Mouse (Mus musculus): ENCODE data around the gene 1500009L16Rik.

1500009L16Rik gene

DNA sequence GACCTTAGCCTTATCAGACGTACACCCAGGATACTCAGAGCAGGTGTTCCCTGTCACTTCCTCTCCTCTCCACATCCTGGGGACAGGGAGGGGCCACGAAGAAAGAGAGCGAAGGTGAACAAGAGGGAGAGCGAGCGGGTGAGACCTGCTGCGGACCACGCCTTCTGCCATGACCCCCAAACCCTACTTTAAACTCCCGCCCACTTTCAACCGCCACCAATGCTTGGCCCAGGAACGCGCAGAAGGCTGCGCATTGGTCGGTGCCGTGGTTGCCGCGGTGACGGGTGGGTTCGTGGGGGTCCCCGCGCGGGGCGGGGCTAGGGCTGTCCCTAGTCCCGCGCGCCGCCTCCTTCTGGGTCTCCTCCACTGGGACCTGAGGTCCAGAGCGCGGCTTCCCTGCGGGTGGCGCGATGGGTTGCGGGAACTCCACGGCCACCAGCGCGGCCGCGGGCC lies at the start of gene 1500009L16Rik:
Gene 1500009L16Rik, plus strand, starts transcription at position 287 of the 453 bp plus-strand sequence.
- DNase-seq (ENCODE audit: low spot score), result peak; percentile 78

DNA sequence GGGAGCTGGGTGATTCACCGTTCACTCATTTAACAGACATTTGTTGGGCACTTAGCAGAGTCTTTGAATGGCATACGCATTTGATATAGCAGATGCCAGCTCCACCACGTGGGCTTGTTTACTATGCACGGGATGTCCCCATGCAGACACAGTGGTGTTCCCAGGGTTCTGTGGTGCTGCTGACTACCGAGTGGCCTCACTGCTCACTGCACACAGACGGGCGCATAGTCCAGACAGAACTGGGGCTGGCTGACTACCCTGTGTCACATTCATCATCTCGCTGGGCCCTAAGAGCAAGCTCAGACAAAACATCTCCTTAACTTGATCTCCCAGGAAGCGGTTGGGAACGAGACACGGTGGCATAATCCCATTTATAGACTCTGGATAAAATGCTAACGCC lies 41.3 kb upstream of the 1500009L16Rik start:
- no peak for DNase-seq (ENCODE audit: low spot score)

DNA sequence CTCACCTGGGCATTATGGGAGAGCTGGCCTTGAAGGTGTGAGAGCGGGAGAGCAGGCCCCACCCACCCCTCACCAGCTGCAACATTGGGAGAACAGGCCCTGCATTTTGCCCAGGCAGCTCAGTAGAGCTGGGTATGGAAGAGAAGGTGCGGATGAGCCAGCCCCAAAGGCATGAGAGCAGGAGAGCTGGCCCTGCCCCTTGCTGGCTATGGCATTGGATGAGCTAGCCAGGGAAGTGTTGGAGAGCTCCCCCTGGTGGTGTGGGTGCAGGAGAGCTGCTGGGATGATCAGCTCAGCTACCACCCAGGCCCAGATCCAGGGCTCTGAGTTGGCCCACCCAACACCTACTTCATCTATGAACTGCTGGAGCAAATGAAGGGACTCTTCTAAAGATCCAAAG lies 34.5 kb upstream of the 1500009L16Rik start:
- DNase-seq (ENCODE audit: low spot score), result no peak

DNA sequence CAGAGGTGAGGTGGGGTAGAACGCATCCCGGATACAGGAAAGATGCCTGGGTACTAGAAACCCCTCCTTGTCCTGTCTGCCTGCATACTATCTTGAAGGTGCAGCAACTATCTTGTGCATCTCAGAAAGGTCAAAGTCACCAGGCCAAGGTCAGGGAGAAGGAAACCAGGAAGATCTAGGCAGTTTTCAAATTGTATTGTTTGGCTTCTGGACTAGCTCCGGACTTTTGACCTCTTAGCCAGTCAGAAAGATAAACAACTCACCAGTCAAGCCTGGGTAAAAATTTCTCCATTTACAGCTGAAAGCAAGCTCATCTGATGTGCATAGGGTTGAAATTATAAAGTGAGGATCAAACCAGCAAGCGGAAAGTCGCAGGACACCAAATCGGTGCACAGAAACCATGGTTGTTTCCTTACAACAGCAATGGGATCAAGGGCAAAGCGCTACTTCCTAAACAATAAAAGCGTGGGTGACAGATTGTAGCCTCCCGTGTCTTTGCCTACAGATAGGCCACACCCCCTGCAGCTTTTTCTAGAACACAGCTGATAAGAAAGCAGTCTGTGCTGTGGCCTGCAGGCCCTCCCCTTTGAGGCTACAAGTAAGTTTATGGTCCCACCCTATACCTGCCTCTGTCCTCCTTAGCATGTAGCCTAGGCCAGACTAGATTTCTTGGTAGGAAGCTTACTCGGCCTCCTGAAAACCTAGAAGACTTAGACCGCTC lies 30.3 kb upstream of the 1500009L16Rik start:
- DNase-seq (ENCODE audit: low spot score), result no peak

DNA sequence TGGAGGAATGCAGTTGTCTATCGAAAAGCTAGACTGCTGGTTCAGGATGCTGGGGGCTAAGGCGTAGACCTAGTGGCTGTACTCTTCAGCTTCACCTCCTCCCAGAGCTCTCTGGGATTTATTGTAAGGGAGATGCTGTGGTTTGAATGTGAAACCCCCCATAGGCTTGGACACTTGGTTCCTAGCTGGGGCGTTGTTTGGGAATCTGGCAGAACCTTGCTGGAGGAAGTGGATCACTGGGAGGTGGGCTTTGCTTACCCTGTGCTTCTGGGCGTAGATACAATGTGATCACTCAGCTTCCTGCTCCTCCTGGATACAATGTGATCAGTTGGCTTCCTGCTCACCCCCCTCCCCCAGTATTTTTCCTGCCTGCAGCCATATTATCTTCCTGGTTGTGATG lies 26.4 kb upstream of the 1500009L16Rik start:
- DNase-seq (ENCODE audit: low spot score), result no peak

DNA sequence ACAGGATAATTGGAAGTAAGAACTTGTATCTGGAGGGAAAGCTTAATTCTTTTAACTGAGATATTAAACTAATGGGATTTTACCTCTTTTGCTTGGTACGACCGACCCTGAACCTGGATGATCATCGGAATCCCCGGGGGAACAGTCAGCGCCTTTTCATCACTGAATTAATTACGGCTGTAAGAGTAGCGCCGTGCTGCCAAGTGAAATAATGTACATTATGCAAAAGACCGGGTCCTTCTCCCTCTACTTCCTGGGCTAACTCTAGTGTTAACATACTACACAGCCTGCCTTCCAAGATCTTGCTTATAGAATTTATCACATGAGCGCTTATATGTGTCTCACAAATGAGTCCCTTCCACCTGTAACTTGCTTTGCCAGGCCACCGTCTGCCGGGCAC lies 16.0 kb upstream of the 1500009L16Rik start:
- no peak for DNase-seq (ENCODE audit: low spot score)

DNA sequence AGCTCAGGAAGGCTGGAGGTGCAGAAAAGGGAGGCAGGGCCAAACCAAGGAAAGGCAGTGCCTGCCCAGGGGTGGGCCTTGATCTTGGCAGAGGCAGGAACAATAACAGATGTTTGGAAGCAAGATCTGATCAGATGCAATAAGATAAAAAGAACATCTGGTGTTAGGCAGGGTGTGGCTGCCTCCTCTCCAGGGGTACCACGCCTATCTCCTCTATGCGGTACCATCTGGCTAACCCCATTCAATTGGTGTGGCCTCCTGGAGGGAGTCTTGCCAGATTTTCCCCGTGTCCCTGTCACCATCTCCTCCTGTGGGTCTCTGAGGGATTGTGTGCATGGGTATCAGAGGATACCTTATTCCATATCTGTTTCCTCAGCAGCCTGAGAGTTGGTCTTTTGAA lies 12.7 kb upstream of the 1500009L16Rik start:
- no peak for DNase-seq (ENCODE audit: low spot score)

DNA sequence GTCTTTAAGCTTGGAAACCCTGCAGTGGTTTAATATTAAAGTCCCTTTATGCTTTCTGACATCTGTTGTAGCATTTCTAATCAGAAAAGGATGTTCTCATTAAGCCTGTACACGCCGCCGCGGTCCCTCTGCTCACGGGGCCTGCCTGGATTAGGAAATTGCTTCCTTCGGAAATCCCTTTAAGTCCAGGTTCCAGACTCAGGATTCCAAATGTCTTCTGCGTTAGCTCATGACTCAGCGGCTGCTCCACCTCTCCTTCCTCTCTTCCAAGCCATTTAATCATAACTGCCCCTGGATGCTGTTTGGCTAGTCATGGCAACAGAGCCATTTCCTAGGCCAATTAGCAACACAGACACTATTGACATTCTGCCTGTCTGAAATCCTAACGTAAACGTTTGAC lies 10.9 kb upstream of the 1500009L16Rik start:
- DNase-seq (ENCODE audit: low spot score), result no peak

DNA sequence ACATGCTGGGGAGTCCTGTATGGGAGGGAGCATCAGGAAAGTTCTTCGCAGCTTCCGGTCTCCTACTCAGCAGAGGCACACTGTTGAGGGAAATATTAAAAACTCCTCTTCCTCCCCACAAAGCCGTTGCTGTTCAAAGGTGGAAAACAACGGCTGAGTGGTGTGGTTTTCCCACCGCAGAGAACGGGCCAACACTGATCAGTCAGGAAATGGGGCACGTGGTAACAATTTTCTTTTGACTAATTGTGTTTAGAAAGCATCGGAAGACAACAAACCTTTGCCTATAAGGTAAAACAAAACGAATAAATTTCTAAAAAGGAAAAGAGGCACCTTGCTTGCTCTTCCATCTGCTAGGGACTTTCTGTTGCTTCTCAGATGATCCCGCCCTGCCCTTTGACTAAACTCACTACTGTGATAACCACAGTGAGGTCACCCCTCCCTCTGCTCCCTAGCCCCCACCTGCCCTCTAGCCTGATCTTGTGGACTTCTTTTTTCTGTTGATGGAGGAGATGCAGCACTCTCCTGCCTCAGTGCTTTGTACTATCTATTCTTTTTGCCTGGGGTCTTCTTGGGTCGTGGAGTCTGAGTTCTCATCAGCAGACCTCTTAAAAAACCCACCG lies 3.7 kb upstream of the 1500009L16Rik start:
- no peak for DNase-seq (ENCODE audit: low spot score)

GRCm38 (mm10) chr10:83723055-83723454 lies 390 bp downstream of the 1500009L16Rik start:
- DNase-seq (ENCODE audit: low spot score), result no peak

- no peak for DNase-seq (ENCODE audit: low spot score)
These were observed 1.8 kb downstream of the 1500009L16Rik start for GRCm38 (mm10) chr10:83724351-83725059.

DNA sequence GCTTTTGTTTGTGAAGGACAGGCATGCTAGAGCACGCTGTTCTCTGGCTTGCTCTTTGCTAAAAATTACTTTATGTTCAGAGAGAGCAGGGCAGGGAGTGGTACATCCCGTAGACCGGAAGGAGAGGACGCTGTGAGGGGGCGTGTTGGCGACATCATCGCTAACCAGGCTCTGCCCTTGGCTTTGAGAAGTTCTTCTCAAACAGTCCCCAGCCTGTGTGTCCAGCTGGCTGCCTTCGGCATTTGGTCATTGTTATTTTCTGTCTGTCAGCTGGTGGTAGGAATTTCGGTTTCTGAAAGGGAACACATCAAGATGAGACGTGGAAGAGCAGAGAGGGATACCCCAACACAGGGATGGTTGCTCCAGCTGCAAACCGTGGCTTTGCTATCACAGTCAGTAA lies 3.5 kb downstream of the 1500009L16Rik start:
- DNase-seq (ENCODE audit: low spot score), result peak; percentile 25

GRCm38 (mm10) chr10:83727846-83728245 lies 5.2 kb downstream of the 1500009L16Rik start:
- DNase-seq (ENCODE audit: low spot score), result no peak

DNA sequence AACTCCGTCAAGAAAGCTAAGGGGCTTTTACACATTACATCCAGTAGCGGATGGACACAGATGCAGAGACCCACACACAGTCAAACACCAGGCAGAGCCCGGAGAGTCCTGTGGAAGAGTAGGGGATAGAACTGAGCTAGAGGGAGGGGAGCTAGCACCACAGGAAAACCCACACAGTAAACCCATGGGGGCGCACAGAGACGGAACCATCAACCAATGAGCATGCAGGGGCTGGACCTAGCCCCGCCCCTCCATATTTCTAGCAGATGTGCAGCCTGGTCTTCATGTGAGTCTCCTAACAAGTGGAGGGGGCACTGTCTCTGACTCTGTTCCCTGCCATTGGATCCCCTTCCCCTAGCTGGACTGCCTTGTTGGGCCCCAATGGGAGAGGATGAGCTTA lies 5.9 kb downstream of the 1500009L16Rik start:
- no peak for DNase-seq (ENCODE audit: low spot score)

DNA sequence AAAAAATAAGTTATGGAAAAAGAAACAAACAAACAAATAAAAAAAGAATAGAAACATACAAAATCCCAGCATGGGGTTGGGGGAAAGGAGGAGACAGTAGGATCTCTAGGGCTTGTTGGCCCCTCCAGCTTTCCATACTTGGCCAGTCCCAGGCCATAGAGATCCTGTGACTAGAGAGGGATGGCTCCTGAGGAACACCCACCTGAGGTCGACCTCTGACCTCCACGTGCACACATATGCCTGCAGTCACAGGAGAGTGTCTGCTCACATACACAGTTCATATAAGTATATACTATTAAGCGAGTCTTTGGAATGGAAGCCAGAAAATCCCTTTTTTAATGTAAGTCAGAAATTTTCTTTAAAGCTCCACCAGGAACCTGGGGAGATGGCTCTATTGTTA lies 6.4 kb downstream of the 1500009L16Rik start:
- DNase-seq (ENCODE audit: low spot score), result no peak

GRCm38 (mm10) chr10:83729492-83729891 lies 6.8 kb downstream of the 1500009L16Rik start:
- DNase-seq (ENCODE audit: low spot score), result peak; percentile 83

DNA sequence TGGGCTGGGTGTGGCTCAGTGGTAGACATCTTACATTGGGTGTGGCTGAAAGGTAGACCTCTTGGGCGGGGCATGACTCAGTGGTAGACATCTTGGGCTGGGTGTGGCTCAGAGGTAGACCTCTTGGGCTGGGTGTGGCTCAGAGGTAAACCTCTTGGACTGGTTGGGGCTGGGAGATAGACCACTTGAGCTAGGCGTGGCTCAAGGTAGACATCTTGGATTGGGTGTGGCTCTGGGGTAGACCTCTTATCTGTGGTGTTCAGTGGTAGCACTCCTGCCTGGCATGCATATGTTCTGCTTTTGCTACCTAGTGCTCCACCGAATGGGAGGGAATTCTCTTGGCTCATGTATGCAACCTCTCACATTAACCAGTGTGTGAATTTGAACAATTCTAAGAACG lies 11.1 kb downstream of the 1500009L16Rik start:
- no peak for DNase-seq (ENCODE audit: low spot score)

DNA sequence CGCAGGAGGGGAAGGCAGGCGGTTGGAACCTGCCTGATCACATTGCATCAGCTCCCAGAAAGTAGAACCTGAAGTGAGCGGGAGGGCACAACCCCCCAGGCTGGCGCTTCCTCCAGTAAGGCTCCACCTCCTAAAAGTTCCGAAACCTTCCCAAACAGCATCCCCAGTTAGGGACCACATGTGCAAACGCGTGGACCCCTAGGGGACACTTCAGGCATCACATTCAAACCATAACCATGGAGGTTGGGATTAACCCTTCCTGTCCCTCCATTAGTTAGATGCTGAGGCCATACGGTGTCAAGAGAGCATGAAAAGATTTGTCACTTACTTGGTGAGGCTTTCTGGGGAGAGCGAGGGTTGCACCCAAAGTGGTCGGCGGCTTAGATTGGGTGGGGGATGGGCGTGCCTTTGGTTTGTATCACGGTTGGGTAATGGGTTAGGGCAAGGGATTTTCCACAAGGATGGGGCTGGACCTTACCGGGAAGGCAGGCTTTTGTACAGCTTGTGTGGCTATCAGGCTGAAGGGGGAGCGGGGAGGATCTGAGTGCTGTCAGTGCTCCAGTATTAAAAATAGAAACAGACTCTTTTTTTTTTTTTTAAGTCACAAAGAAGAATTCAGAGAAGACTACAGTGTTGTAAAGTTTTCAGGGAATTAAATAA lies 16.5 kb downstream of the 1500009L16Rik start:
- DNase-seq (ENCODE audit: low spot score), result no peak

- DNase-seq (ENCODE audit: low spot score), result peak; percentile 34
These were observed 22.0 kb downstream of the 1500009L16Rik start for GRCm38 (mm10) chr10:83744656-83745055.

GRCm38 (mm10) chr10:83753056-83753455 lies 30.4 kb downstream of the 1500009L16Rik start:
- DNase-seq (ENCODE audit: low spot score), result no peak

GRCm38 (mm10) chr10:83757343-83757962 lies 34.8 kb downstream of the 1500009L16Rik start:
- no peak for DNase-seq (ENCODE audit: low spot score)

DNA sequence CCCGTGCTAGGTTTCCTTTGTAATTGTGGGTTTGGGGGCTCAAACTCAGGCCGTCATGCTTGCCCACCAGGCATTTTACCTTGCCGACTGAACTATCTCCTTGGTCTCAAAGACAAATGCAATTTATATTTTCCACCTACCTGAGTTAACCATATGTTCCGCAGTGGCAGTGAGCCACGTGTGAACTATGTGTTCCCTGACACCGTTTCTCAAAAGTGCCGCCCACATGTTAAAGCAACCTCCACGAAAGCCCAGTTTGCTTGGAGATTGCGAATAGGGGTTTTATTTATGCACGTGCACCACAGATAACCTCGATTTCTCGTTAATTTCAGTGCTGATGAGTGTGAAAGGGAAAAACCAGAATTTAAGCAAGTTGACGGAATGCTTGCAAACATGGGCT lies 36.1 kb downstream of the 1500009L16Rik start:
- DNase-seq (ENCODE audit: low spot score), result no peak

All from ovary, postnatal 36 days (tissue).